Mouse (Mus musculus) bone marrow macrophage, adult 2 months (primary cell): ENCODE data around the gene Coro2b.

Experiments used
- CTCF ChIP-seq: IDR thresholded peaks from 2 replicates; pipeline ENCODE4 v1.5.1; 2012; ENCODE audit warnings: low read depth, mild to moderate bottlenecking, low read length, moderate library complexity
- POLR2A ChIP-seq: IDR thresholded peaks from 2 replicates; pipeline ENCODE4 v1.6.1; 2012; ENCODE audit warnings: mild to moderate bottlenecking, low read depth, low read length, borderline replicate concordance

- no peak for TF ChIP-seq POLR2A
- no peak for TF ChIP-seq CTCF
Measured at GRCm38 (mm10) chr9:62471541-62472189, 65.2 kb downstream of the Coro2b start.
